Mouse (Mus musculus) midbrain, embryonic 15.5 days (tissue): Measurements from ENCODE around the gene Sec61b. TPM values are rescaled to one million over a fixed set of nuclear protein-coding genes. Genes with fewer than 3 reads are reported as not detected.

ENCODE experiments used
- ATAC-seq: fragments of 200-750 bp; cut with Nextera tagmentation; replicated peaks from 2 replicates; pipeline ENCODE4 v1.8.0; 2017; ENCODE audit warnings: moderate TSS enrichment
- H3K27ac ChIP-seq: fragments of 300-500 bp; sonication (generic); 2 replicates; pipeline ENCODE4 v1.5.1; 2015; ENCODE audit warnings: mild to moderate bottlenecking, inconsistent platforms
- H3K27me3 ChIP-seq: fragments of 300-500 bp; sonication (generic); replicated peaks from 2 replicates; pipeline ENCODE4 v1.6.1; 2015; ENCODE audit warnings: inconsistent platforms
- H3K36me3 ChIP-seq: fragments of 300-500 bp; sonication (generic); replicated peaks from 2 replicates; pipeline ENCODE4 v1.6.1; 2015; ENCODE audit warnings: inconsistent platforms
- H3K4me1 ChIP-seq: fragments of 300-500 bp; sonication (generic); 2 replicates; pipeline ENCODE4 v1.6.1; 2015; ENCODE audit warnings: inconsistent platforms
- H3K4me2 ChIP-seq: fragments of 300-500 bp; sonication (generic); 2 replicates; pipeline ENCODE4 v1.6.1; 2015; ENCODE audit warnings: inconsistent platforms, mild to moderate bottlenecking, moderate library complexity
- H3K4me3 ChIP-seq: fragments of 300-500 bp; sonication (generic); 2 replicates; pipeline ENCODE4 v1.5.1; 2015; ENCODE audit warnings: mild to moderate bottlenecking, inconsistent platforms
- H3K9ac ChIP-seq: fragments of 300-500 bp; sonication (generic); 2 replicates; pipeline ENCODE4 v1.6.1; 2015; ENCODE audit warnings: mild to moderate bottlenecking, inconsistent platforms
- H3K9me3 ChIP-seq: fragments of 300-500 bp; sonication (generic); 2 replicates; pipeline ENCODE4 v1.6.1; 2016; ENCODE audit warnings: inconsistent platforms
- WGBS: fragments of 180-500 bp; shearing (Covaris S2); methylation state at CpG from one replicate; pipeline ENCODE4 v1.1.7; 2015; ENCODE audit warnings: mixed read lengths; 5-methylcytosine and 5-hydroxymethylcytosine counted together
- polyA plus RNA-seq: library from polyadenylated mRNA; unstranded; fragments of >200 nt; fragmentation: Nextera tagmentation; extraction: Ambion mirVana; gene quantifications from 2 replicates; pipeline ENCODE4 v1.2.1, GENCODE M21; 2015

The Sec61b gene
- polyA plus RNA-seq, 1 experiment from 2014 or later: 244 TPM

GRCm38 (mm10) chr4:47493456-47493855 is 19.0 kb downstream of the Sec61b start:
- ATAC-seq: no peak
- no peak overlapping the region for H3K9ac ChIP-seq
- H3K4me3 ChIP-seq: no peak overlapping the region
- H3K9me3 ChIP-seq: no peaks in the 10 kb centered on the region
- H3K4me1 ChIP-seq: peaks cover 9% of the 10 kb centered on the region
- H3K36me3 ChIP-seq: no peaks in the 10 kb centered on the region
- H3K27me3 ChIP-seq: 0 out of 2 replicates have a peak, but pooled peaks cover 3% of the 10 kb centered on the region
- 78% methylated on average over 8 of the region's 8 CpGs for WGBS
- no peak overlapping the region for H3K27ac ChIP-seq
- H3K4me2 ChIP-seq: no peak overlapping the region

GRCm38 (mm10) chr4:47494137-47494536 is 19.7 kb downstream of the Sec61b start:
- H3K36me3 ChIP-seq: no peaks in the 10 kb centered on the region
- H3K27ac ChIP-seq: no peak overlapping the region
- ATAC-seq: no peak
- H3K4me1 ChIP-seq: peaks cover 9% of the 10 kb centered on the region
- H3K4me3 ChIP-seq: no peak overlapping the region
- H3K9me3 ChIP-seq: no peaks in the 10 kb centered on the region
- 0 out of 2 replicates have a peak, but pooled peaks cover 3% of the 10 kb centered on the region for H3K27me3 ChIP-seq
- no peak overlapping the region for H3K4me2 ChIP-seq
- WGBS: 67% methylated on average over 1 of the region's 1 CpGs
- H3K9ac ChIP-seq: no peak overlapping the region

- no peak overlapping the region for H3K4me3 ChIP-seq
- no peaks in the 10 kb centered on the region for H3K36me3 ChIP-seq
- ATAC-seq: no peak
- peaks cover 9% of the 10 kb centered on the region for H3K4me1 ChIP-seq
- WGBS: 84% methylated on average over 2 of the region's 2 CpGs
- H3K9ac ChIP-seq: no peak overlapping the region
- 0 out of 2 replicates have a peak, but pooled peaks cover 3% of the 10 kb centered on the region for H3K27me3 ChIP-seq
- no peak overlapping the region for H3K4me2 ChIP-seq
- no peak overlapping the region for H3K27ac ChIP-seq
- no peaks in the 10 kb centered on the region for H3K9me3 ChIP-seq
Observed at GRCm38 (mm10) chr4:47494686-47495085, 20.2 kb downstream of the Sec61b start.

GRCm38 (mm10) chr4:47497811-47498385 is 23.4 kb downstream of the Sec61b start:
- no peak for ATAC-seq
- H3K4me3 ChIP-seq: no peak overlapping the region
- WGBS: 72% methylated on average over 7 of the region's 7 CpGs

DNA sequence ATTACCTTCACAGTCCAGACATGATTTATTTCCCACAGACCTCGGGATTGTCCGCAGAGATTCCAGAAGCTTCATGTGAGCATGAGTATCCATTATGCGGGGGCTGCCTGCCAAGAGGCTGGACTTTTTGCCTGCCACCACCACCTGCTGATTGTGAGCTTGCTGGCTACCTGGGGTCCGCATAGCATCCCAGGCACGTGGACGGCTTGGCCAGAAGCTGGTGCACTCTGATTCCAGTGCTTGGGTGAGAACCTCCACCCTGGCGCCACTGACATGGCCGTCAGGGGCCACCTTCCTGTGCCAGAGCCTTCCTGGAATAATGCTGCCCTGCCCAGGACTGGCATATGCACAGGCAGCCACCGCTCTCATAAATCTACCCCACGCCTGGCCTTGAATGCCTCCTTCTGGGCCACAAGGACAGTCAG is 24.7 kb downstream of the Sec61b start:
- H3K27me3 ChIP-seq: 0 out of 2 replicates have a peak, but pooled peaks cover 3% of the 10 kb centered on the region
- no peak for ATAC-seq
- H3K9ac ChIP-seq: no peak overlapping the region
- WGBS: 88% methylated on average over 10 of the region's 10 CpGs
- no peaks in the 10 kb centered on the region for H3K4me1 ChIP-seq
- H3K9me3 ChIP-seq: no peaks in the 10 kb centered on the region
- H3K27ac ChIP-seq: no peak overlapping the region
- no peak overlapping the region for H3K4me2 ChIP-seq
- no peak overlapping the region for H3K4me3 ChIP-seq
- H3K36me3 ChIP-seq: no peaks in the 10 kb centered on the region

More at GRCm38 (mm10) chr4:47497811-47498385, 23.4 kb downstream of the Sec61b start:
- Histone ChIP-seq H3K27ac (no peak overlapping the region), H3K36me3 (no peaks in the 10 kb centered on the region), H3K9me3 (no peaks in the 10 kb centered on the region), H3K27me3 (0 out of 2 replicates have a peak, but pooled peaks cover 3% of the 10 kb centered on the region), H3K9ac (no peak overlapping the region), H3K4me1 (no peaks in the 10 kb centered on the region), H3K4me2 (no peak overlapping the region)

- Histone ChIP-seq H3K27ac (no peak overlapping the region), H3K9ac (no peak overlapping the region), H3K27me3 (0 out of 2 replicates have a peak, but pooled peaks cover 3% of the 10 kb centered on the region), H3K4me3 (no peak overlapping the region), H3K4me2 (no peak overlapping the region), H3K4me1 (no peaks in the 10 kb centered on the region), H3K9me3 (no peaks in the 10 kb centered on the region), H3K36me3 (no peaks in the 10 kb centered on the region)
- ATAC-seq: peak; percentile 63; the same call in 1 of the 2 replicates
- 29% methylated on average over 4 of the region's 4 CpGs for WGBS
Observed at GRCm38 (mm10) chr4:47502546-47502971, 28.1 kb downstream of the Sec61b start.

GRCm38 (mm10) chr4:47503045-47503444 is 28.6 kb downstream of the Sec61b start:
- ATAC-seq: no peak
- no peaks in the 10 kb centered on the region for H3K27me3 ChIP-seq
- WGBS: 79% methylated on average over 6 of the region's 6 CpGs
- H3K27ac ChIP-seq: no peak overlapping the region
- H3K4me1 ChIP-seq: no peaks in the 10 kb centered on the region
- H3K4me3 ChIP-seq: no peak overlapping the region
- H3K9me3 ChIP-seq: no peaks in the 10 kb centered on the region
- no peak overlapping the region for H3K4me2 ChIP-seq
- no peak overlapping the region for H3K9ac ChIP-seq
- H3K36me3 ChIP-seq: no peaks in the 10 kb centered on the region

DNA sequence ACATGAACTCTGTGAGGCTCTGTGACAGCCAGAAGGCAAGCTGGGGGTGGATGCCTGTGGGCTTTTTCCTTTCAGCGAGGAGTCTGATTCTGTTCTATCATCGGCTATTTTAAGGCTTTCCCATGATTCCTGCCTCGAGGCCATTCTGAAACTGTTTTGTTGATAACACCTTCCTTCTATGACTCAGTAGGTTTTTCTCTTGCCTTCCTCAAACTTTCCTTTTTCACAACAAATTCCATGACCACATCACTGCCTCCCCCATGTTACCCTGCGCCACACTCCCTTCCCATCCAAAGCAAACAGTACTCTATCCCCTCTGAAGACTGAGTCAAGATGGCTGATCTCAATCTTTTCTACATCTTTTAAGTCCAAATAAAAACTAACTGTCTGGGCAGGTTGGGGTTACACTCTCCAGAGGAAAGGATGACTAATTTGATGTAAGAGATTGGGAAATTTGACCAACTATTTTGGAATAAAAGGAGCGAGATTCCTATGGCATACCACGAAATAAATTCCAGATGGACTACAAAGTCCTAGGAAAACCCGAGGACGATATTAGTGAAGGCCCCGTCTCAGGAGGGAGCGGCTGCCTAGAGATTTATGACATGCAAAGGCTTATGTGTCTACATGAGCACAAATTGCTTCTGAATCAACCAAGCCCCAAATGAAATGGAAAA is 30.5 kb downstream of the Sec61b start:
- Histone ChIP-seq H3K4me1 (no peaks in the 10 kb centered on the region), H3K4me2 (no peak overlapping the region), H3K9me3 (no peaks in the 10 kb centered on the region), H3K4me3 (no peak overlapping the region), H3K27ac (no peak overlapping the region), H3K9ac (no peak overlapping the region), H3K36me3 (no peaks in the 10 kb centered on the region), H3K27me3 (no peaks in the 10 kb centered on the region)
- WGBS: 84% methylated on average over 10 of the region's 10 CpGs
- ATAC-seq: no peak

- H3K27me3 ChIP-seq: no peaks in the 10 kb centered on the region
- H3K9ac ChIP-seq: no peak overlapping the region
- H3K9me3 ChIP-seq: no peaks in the 10 kb centered on the region
- no peak overlapping the region for H3K4me2 ChIP-seq
- H3K27ac ChIP-seq: no peak overlapping the region
- no peaks in the 10 kb centered on the region for H3K4me1 ChIP-seq
- WGBS: 46% methylated on average over 12 of the region's 12 CpGs
- peak; percentile 60 for ATAC-seq
- no peaks in the 10 kb centered on the region for H3K36me3 ChIP-seq
- H3K4me3 ChIP-seq: no peak overlapping the region
Observed at GRCm38 (mm10) chr4:47518551-47519181, 44.2 kb downstream of the Sec61b start.

- Histone ChIP-seq H3K27ac (no peak overlapping the region), H3K4me2 (no peak overlapping the region), H3K36me3 (no peaks in the 10 kb centered on the region), H3K27me3 (no peaks in the 10 kb centered on the region), H3K4me3 (no peak overlapping the region), H3K4me1 (no peaks in the 10 kb centered on the region), H3K9me3 (no peaks in the 10 kb centered on the region), H3K9ac (no peak overlapping the region)
- 74% methylated on average over 4 of the region's 4 CpGs for WGBS
- ATAC-seq: no peak
Observed at GRCm38 (mm10) chr4:47520076-47520475, 45.6 kb downstream of the Sec61b start.

DNA sequence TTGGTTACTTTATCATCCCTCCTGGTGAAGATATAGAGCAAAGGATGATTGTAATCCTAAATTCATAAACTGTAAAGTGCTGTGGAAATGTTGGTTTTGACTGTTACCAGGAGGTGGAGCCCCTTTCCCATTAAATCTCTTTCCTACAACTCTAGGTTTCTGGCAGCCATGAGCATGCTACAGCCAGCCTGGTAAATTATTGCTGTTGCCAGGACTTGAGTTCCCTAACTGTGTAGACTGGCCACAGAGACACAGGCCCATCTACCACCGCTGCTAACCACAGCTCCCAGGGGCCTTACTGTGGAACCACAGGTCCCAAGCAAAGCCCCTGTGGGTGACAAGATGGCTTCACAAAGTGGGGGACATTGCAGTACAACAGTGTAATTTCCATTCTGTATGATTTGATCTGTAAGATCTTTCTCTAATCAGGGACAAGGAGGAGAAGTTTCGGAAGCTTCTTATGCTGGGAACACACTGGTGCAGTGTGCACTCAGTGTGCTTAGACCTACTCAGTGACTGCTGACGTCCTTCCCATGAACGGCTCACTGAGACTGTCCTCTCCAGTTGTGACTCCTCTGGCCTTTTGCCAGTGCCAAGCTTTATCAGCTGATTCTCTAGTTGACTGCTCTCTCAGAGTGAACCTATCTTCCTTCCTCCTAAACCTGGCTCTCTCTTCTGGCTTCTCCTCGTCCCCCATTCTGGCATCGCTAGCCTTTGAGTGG is 47.6 kb downstream of the Sec61b start:
- H3K4me2 ChIP-seq: no peak overlapping the region
- no peak overlapping the region for H3K4me3 ChIP-seq
- no peaks in the 10 kb centered on the region for H3K9me3 ChIP-seq
- no peaks in the 10 kb centered on the region for H3K36me3 ChIP-seq
- no peak overlapping the region for H3K9ac ChIP-seq
- H3K27me3 ChIP-seq: no peaks in the 10 kb centered on the region
- WGBS: 80% methylated on average over 6 of the region's 6 CpGs
- ATAC-seq: peak; percentile 80
- no peak overlapping the region for H3K27ac ChIP-seq
- no peaks in the 10 kb centered on the region for H3K4me1 ChIP-seq

DNA sequence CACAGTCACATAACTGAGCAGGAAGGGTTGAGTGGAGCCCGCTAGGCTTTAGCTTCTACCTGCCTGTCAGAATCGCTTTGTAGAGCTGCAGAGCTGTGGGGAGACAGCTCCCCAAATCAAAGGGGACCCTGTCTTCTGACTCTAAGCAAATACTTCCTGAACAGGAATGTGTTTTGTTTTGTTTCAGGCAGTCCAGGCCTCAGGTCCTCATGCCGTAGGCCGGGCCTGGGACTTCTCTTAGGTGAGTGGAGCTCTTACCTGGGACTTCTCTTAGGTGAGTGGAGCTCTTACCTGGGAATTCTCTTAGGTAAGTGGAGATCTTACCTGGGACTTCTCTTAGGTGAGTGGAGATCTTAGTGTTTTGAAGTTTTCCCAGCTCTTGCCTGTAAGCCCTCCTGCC is 55.4 kb downstream of the Sec61b start:
- no peak overlapping the region for H3K27ac ChIP-seq
- WGBS: 90% methylated on average over 4 of the region's 4 CpGs
- no peaks in the 10 kb centered on the region for H3K27me3 ChIP-seq
- no peaks in the 10 kb centered on the region for H3K36me3 ChIP-seq
- ATAC-seq: no peak
- no peak overlapping the region for H3K4me2 ChIP-seq
- no peak overlapping the region for H3K9ac ChIP-seq
- no peaks in the 10 kb centered on the region for H3K4me1 ChIP-seq
- H3K9me3 ChIP-seq: no peaks in the 10 kb centered on the region
- no peak overlapping the region for H3K4me3 ChIP-seq
